Mouse (Mus musculus) embryo, embryonic 11.5 days (tissue): ENCODE data around the gene Acot13.

ENCODE experiments used
- DNase-seq: peaks from one replicate; pipeline ENCODE4 v3.0.0-alpha.2; 2012; ENCODE audit warnings: low read depth, low spot score

Gene Acot13

GRCm38 (mm10) chr13:24830756-24831352 lies 486 bp downstream of the Acot13 start:
- no peak for DNase-seq

GRCm38 (mm10) chr13:24826116-24826515 lies 5.2 kb downstream of the Acot13 start:
- DNase-seq: no peak

GRCm38 (mm10) chr13:24825587-24825986 lies 5.8 kb downstream of the Acot13 start:
- DNase-seq: no peak

GRCm38 (mm10) chr13:24824647-24825046 lies 6.7 kb downstream of the Acot13 start:
- no peak for DNase-seq

GRCm38 (mm10) chr13:24822663-24823343 lies 8.5 kb downstream of the Acot13 start:
- DNase-seq: no peak

GRCm38 (mm10) chr13:24819931-24820330 lies 11.4 kb downstream of the Acot13 start:
- DNase-seq: no peak

- DNase-seq: no peak
These were observed 14.9 kb downstream of the Acot13 start for GRCm38 (mm10) chr13:24816125-24817092.

- no peak for DNase-seq
These were observed 16.7 kb downstream of the Acot13 start for GRCm38 (mm10) chr13:24814616-24815015.

GRCm38 (mm10) chr13:24812521-24812920 lies 18.8 kb downstream of the Acot13 start:
- no peak for DNase-seq

- DNase-seq: no peak
These were observed 25.3 kb downstream of the Acot13 start for GRCm38 (mm10) chr13:24806079-24806478.

- DNase-seq: no peak
These were observed 28.1 kb downstream of the Acot13 start for GRCm38 (mm10) chr13:24803196-24803595.

- no peak for DNase-seq
These were observed 29.1 kb downstream of the Acot13 start for GRCm38 (mm10) chr13:24802131-24802691.

GRCm38 (mm10) chr13:24801308-24801921 lies 29.9 kb downstream of the Acot13 start, which contains the start of gene BC005537:
Gene BC005537, plus strand, starts transcription at chr13:24801657.
- DNase-seq: no peak

- DNase-seq: peak; percentile 94
These were observed 30.5 kb downstream of the Acot13 start for GRCm38 (mm10) chr13:24800674-24801307.

- DNase-seq: no peak
These were observed 31.2 kb downstream of the Acot13 start for GRCm38 (mm10) chr13:24799925-24800673.

- no peak for DNase-seq
These were observed 32.0 kb downstream of the Acot13 start for GRCm38 (mm10) chr13:24799378-24799777.

GRCm38 (mm10) chr13:24798686-24799085 lies 32.7 kb downstream of the Acot13 start:
- DNase-seq: no peak

GRCm38 (mm10) chr13:24792411-24793045 lies 38.8 kb downstream of the Acot13 start:
- no peak for DNase-seq

- DNase-seq: no peak
These were observed 40.0 kb downstream of the Acot13 start for GRCm38 (mm10) chr13:24791349-24791748.

- no peak for DNase-seq
These were observed 43.9 kb downstream of the Acot13 start for GRCm38 (mm10) chr13:24787477-24787876.
